Comparison of ENCODE assay signal across 16 mouse cellular contexts in genomic region chr3:143807544-143807943, GRCm38 (mm10).
DNase-seq lines count a peak whose midpoint lies in the region; ATAC-seq and TF ChIP-seq lines count a peak whose summit lies in the region.
"Had no signal": no experiment of that assay in that cellular context is flagged by ENCODE, and none has a peak within 500 bp of the region (broad histone marks: within the 10 kb centered on the region; RNA-seq: fewer than 3 reads in every experiment).

No protein-coding gene starts in this region.

- 46% methylated on average over 8 of the region's 8 CpGs for WGBS in kidney, adult 2 months
- 90% methylated on average over 8 of the region's 8 CpGs for WGBS in heart, embryonic 11.5 days (ENCODE audit: insufficient replicate concordance)

- H3K27ac ChIP-seq in CH12.LX (ENCODE audit: insufficient read depth, low read depth) = no peak overlapping the region
- H3K27ac ChIP-seq in kidney, adult 2 months (ENCODE audit: insufficient read depth, low read depth, low read length) = no peak overlapping the region
- H3K27ac ChIP-seq in heart, embryonic 11.5 days (ENCODE audit: low read depth, low read length) = no peak overlapping the region
- H3K27ac ChIP-seq: heart, embryonic 13.5 days; hindbrain, embryonic 12.5 days; layer of hippocampus, adult 2 months; midbrain, embryonic 12.5 days; stomach, postnatal 0 days had no signal

- no peak for TF ChIP-seq RAD21 in CH12.LX (IDR thresholded peaks at IDR 0.05; ENCODE audit: low read depth, low read length)

- in situ Hi-C loops in CH12.LX (cut with MboI; ENCODE audit: low pct_ligation_motif_present, low pct_unique_long_range_greater_than_20kb, low sequenced_read_pairs) = no loop called here

- no peak for TF ChIP-seq EP300 in CH12.LX (IDR thresholded peaks at IDR 0.05; ENCODE audit: low read length)

- no peaks in the 10 kb centered on the region for H3K27me3 ChIP-seq in CH12.LX (replicated peaks)
- no peaks in the 10 kb centered on the region; the same call in 1 of the 2 replicates for H3K27me3 ChIP-seq in kidney, adult 2 months (replicated peaks; ENCODE audit: control insufficient read depth, insufficient read depth, low read length)
- H3K27me3 ChIP-seq in heart, embryonic 11.5 days (ENCODE audit: control insufficient read depth, insufficient read depth, low read length) = no peaks in the 10 kb centered on the region
- H3K27me3 ChIP-seq: heart, embryonic 13.5 days; hindbrain, embryonic 12.5 days; midbrain, embryonic 12.5 days; Patski had no signal

- no peak overlapping the region for H3K9ac ChIP-seq in CH12.LX (ENCODE audit: insufficient read depth, low read depth)
- H3K9ac ChIP-seq in heart, embryonic 11.5 days (ENCODE audit: low read depth, low read length) = no peak overlapping the region
- H3K9ac ChIP-seq: heart, embryonic 13.5 days; hindbrain, embryonic 12.5 days; midbrain, embryonic 12.5 days had no signal

- no peak overlapping the region for H3K4me2 ChIP-seq in CH12.LX (ENCODE audit: insufficient read depth, low read depth, poor library complexity, severe bottlenecking)
- no peak overlapping the region for H3K4me2 ChIP-seq in heart, embryonic 11.5 days
- H3K4me2 ChIP-seq: heart, embryonic 13.5 days; hindbrain, embryonic 12.5 days; midbrain, embryonic 12.5 days had no signal

- no peak for TF ChIP-seq POLR2A in CH12.LX (IDR thresholded peaks at IDR 0.05; ENCODE audit: low read depth, low read length)
- no peak for TF ChIP-seq POLR2A in brain, embryonic 14.5 days (IDR thresholded peaks at IDR 0.05; ENCODE audit: borderline replicate concordance, extremely low read depth, insufficient read depth, insufficient read length, poor library complexity, severe bottlenecking)
- no peak for TF ChIP-seq POLR2A in kidney, adult 2 months (IDR thresholded peaks at IDR 0.05; ENCODE audit: low read depth, low read length)

- no peaks in the 10 kb centered on the region for H3K9me3 ChIP-seq in CH12.LX (replicated peaks; ENCODE audit: low read length)
- H3K9me3 ChIP-seq in heart, embryonic 11.5 days (replicated peaks; ENCODE audit: control insufficient read depth, low read length) = no peaks in the 10 kb centered on the region
- H3K9me3 ChIP-seq: heart, embryonic 13.5 days; hindbrain, embryonic 12.5 days; midbrain, embryonic 12.5 days had no signal

- peak; percentile 3 for DNase-seq in CH12.LX (ENCODE audit: extremely low read depth)
- peak; percentile 30 for DNase-seq in brain, embryonic 14.5 days (ENCODE audit: low read depth)
- DNase-seq in kidney, adult 2 months = peak; percentile 46
- DNase-seq in kidney, postnatal 4 days = peak; percentile 7 to 45
- DNase-seq in c-Kit-positive CD71-positive TER-119-positive erythroid progenitor cells, embryonic 14.5 days (ENCODE audit: low spot score) = no peak
- no peak for DNase-seq in urinary bladder, postnatal 25 days (ENCODE audit: low spot score)
- DNase-seq: adrenal gland, postnatal 36 days; cerebellum, adult 11 months; thymus, postnatal 4 days had no signal

- no peaks in the 10 kb centered on the region for H3K36me3 ChIP-seq in CH12.LX (replicated peaks in 1 of 2; ENCODE audit: control insufficient read depth in 1 of 2, insufficient read depth in 1 of 2, low read length in 1 of 2)
- no peaks in the 10 kb centered on the region for H3K36me3 ChIP-seq in kidney, adult 2 months (ENCODE audit: control insufficient read depth, insufficient read depth, low read length)
- no peaks in the 10 kb centered on the region for H3K36me3 ChIP-seq in heart, embryonic 11.5 days (ENCODE audit: control insufficient read depth, insufficient read depth, low read length)
- H3K36me3 ChIP-seq: heart, embryonic 13.5 days; hindbrain, embryonic 12.5 days; midbrain, embryonic 12.5 days had no signal

- no peak for TF ChIP-seq CTCF in CH12.LX (conservative IDR thresholded peaks at IDR 0.05 in 1 of 2, IDR thresholded peaks at IDR 0.05 in 1 of 2; ENCODE audit: low read depth in 2 of 2, low read length in 2 of 2)
- TF ChIP-seq CTCF in brain, embryonic 14.5 days (IDR thresholded peaks at IDR 0.05; ENCODE audit: borderline replicate concordance, extremely low read depth, insufficient read depth, insufficient read length) = no peak
- no peak for TF ChIP-seq CTCF in kidney, adult 2 months (conservative IDR thresholded peaks at IDR 0.05; ENCODE audit: insufficient read depth, insufficient read length, low read depth, low read length)

- H3K79me2 ChIP-seq in CH12.LX (replicated peaks; ENCODE audit: control insufficient read depth, extremely low read depth, insufficient read depth, poor library complexity, severe bottlenecking) = no peaks in the 10 kb centered on the region

- dilution Hi-C loops in CH12.LX (cut with MboI; ENCODE audit: extremely low pct_ligation_motif_present, extremely low pct_unique_long_range_greater_than_20kb, low sequenced_read_pairs) = no loop called here

- H3K4me1 ChIP-seq in CH12.LX (ENCODE audit: control insufficient read depth in 1 of 2, insufficient read depth in 2 of 2) = no peaks in the 10 kb centered on the region; a peak in 1 of 4 replicates
- H3K4me1 ChIP-seq in kidney, adult 2 months (ENCODE audit: control insufficient read depth, insufficient read depth, low read length) = 0 out of 2 replicates have a peak, but pooled peaks cover 3% of the 10 kb centered on the region
- no peaks in the 10 kb centered on the region for H3K4me1 ChIP-seq in heart, embryonic 11.5 days (ENCODE audit: control insufficient read depth, insufficient read depth, low read length)
- H3K4me1 ChIP-seq: heart, embryonic 13.5 days; hindbrain, embryonic 12.5 days; midbrain, embryonic 12.5 days had no signal

- no peak overlapping the region for H3K4me3 ChIP-seq in CH12.LX (replicated peaks in 1 of 3; ENCODE audit: low read depth in 2 of 3, low read length in 2 of 3, poor library complexity in 1 of 3)
- no peak overlapping the region for H3K4me3 ChIP-seq in kidney, adult 2 months (ENCODE audit: insufficient read depth, low read depth, low read length)
- H3K4me3 ChIP-seq in heart, embryonic 11.5 days (ENCODE audit: low read depth, low read length) = no peak overlapping the region
- H3K4me3 ChIP-seq: heart, embryonic 13.5 days; hindbrain, embryonic 12.5 days; layer of hippocampus, adult 2 months; midbrain, embryonic 12.5 days had no signal

- no peak for ATAC-seq in heart, embryonic 11.5 days (replicated peaks; ENCODE audit: insufficient number of reproducible peaks, low FRiP score, low TSS enrichment)
- ATAC-seq: Patski had no signal

TF ChIP-seq in CH12.LX, 34 proteins besides CTCF, POLR2A, EP300 and RAD21:
- TF ChIP-seq ZNF384 (IDR thresholded peaks at IDR 0.05; ENCODE audit: low read depth, low read length) = no peak
TF ChIP-seq in CH12.LX: peak in this region for 0.

Comparison
In these comparisons a context has a peak if more than half of its experiments do, and no peak if none do; other contexts are left out.
1. DNase-seq: peak in CH12.LX (single experiment), brain, embryonic 14.5 days (single experiment), kidney, adult 2 months (single experiment) and kidney, postnatal 4 days (2 of 2); none in c-Kit-positive CD71-positive TER-119-positive erythroid progenitor cells, embryonic 14.5 days (single experiment) and urinary bladder, postnatal 25 days (single experiment).